25 mouse cellular contexts compared by ENCODE assay signal in genomic region chr1:121388312-121388711, GRCm38 (mm10). TPM values are rescaled to one million over a fixed set of nuclear protein-coding genes. Genes with fewer than 3 reads are reported as not detected.
DNase-seq lines count a peak whose midpoint lies in the region; ATAC-seq and TF ChIP-seq lines count a peak whose summit lies in the region.
"Had no signal": no experiment of that assay in that cellular context is flagged by ENCODE, and none has a peak within 500 bp of the region (broad histone marks: within the 10 kb centered on the region; RNA-seq: fewer than 3 reads in every experiment).

No protein-coding gene starts in this region.

- H3K4me3 ChIP-seq in hindbrain, embryonic 11.5 days (ENCODE audit: low read depth, low read length): no peak overlapping the region
- H3K4me3 ChIP-seq in hindbrain, embryonic 10.5 days: no peak overlapping the region
- H3K4me3 ChIP-seq: embryonic facial prominence, embryonic 15.5 days; heart, adult 2 months; heart, embryonic 13.5 days; limb, embryonic 13.5 days; liver, embryonic 12.5 days; midbrain, embryonic 10.5 days; neural tube, embryonic 15.5 days had no signal

- H3K4me2 ChIP-seq in hindbrain, embryonic 11.5 days (replicated peaks; ENCODE audit: low read depth, low read length): no peak overlapping the region
- H3K4me2 ChIP-seq: embryonic facial prominence, embryonic 15.5 days; heart, embryonic 13.5 days; limb, embryonic 13.5 days; liver, embryonic 12.5 days; neural tube, embryonic 15.5 days had no signal

- no peak overlapping the region for H3K27ac ChIP-seq in hindbrain, embryonic 11.5 days (ENCODE audit: low read depth, low read length)
- H3K27ac ChIP-seq in hindbrain, embryonic 10.5 days: no peak overlapping the region
- H3K27ac ChIP-seq: embryonic facial prominence, embryonic 15.5 days; heart, adult 2 months; heart, embryonic 13.5 days; limb, embryonic 13.5 days; liver, embryonic 12.5 days; midbrain, embryonic 10.5 days; neural tube, embryonic 15.5 days; stomach, postnatal 0 days had no signal

- H3K9ac ChIP-seq in hindbrain, embryonic 11.5 days (ENCODE audit: low read depth, low read length): no peak overlapping the region
- H3K9ac ChIP-seq: embryonic facial prominence, embryonic 15.5 days; heart, embryonic 13.5 days; limb, embryonic 13.5 days; liver, embryonic 12.5 days; neural tube, embryonic 15.5 days had no signal

- H3K4me1 ChIP-seq in hindbrain, embryonic 11.5 days (replicated peaks; ENCODE audit: control insufficient read depth, insufficient read depth, low read length): no peaks in the 10 kb centered on the region
- peaks cover 4% of the 10 kb centered on the region; the same call in 1 of the 2 replicates for H3K4me1 ChIP-seq in hindbrain, embryonic 10.5 days (replicated peaks)
- H3K4me1 ChIP-seq: embryonic facial prominence, embryonic 15.5 days; heart, embryonic 13.5 days; liver, embryonic 12.5 days had no signal

- no peaks in the 10 kb centered on the region for H3K9me3 ChIP-seq in hindbrain, embryonic 11.5 days (ENCODE audit: control insufficient read depth, low read length)
- H3K9me3 ChIP-seq in hindbrain, embryonic 10.5 days: no peaks in the 10 kb centered on the region
- H3K9me3 ChIP-seq: embryonic facial prominence, embryonic 15.5 days; heart, embryonic 13.5 days; limb, embryonic 13.5 days; liver, embryonic 12.5 days; midbrain, embryonic 10.5 days; neural tube, embryonic 15.5 days had no signal

- no peak for TF ChIP-seq CTCF in brain, embryonic 14.5 days (IDR thresholded peaks at IDR 0.05; ENCODE audit: borderline replicate concordance, extremely low read depth, insufficient read depth, insufficient read length)

- H3K27me3 ChIP-seq in hindbrain, embryonic 11.5 days (ENCODE audit: control insufficient read depth, insufficient read depth, low read length): no peaks in the 10 kb centered on the region
- no peaks in the 10 kb centered on the region for H3K27me3 ChIP-seq in hindbrain, embryonic 10.5 days (ENCODE audit: insufficient read depth, poor library complexity, severe bottlenecking)
- H3K27me3 ChIP-seq: embryonic facial prominence, embryonic 15.5 days; heart, embryonic 13.5 days; limb, embryonic 13.5 days; liver, embryonic 12.5 days; neural tube, embryonic 15.5 days had no signal

- no peak for DNase-seq in hindbrain, embryonic 11.5 days (ENCODE audit: low spot score)
- no peak for DNase-seq in hindbrain, embryonic 10.5 days (ENCODE audit: low spot score)
- peak; percentile 22 for DNase-seq in layer of hippocampus, adult 9-11 months
- no peak for DNase-seq in layer of hippocampus, postnatal 25 days (ENCODE audit: extremely low spot score in 1 of 2, low spot score in 1 of 2)
- DNase-seq in brain, embryonic 14.5 days (ENCODE audit: low read depth): peak; percentile 79
- peak; percentile 57 for DNase-seq in retina, embryonic 14.5 days (ENCODE audit: low spot score)
- DNase-seq in frontal cortex, postnatal 36 days (ENCODE audit: low spot score in 2 of 2): no peak
- DNase-seq in testis, postnatal 14 days (ENCODE audit: low spot score): no peak
- DNase-seq: adrenal gland, postnatal 10 days; cerebellum, adult 9-10 months; gastrocnemius, postnatal 36 days; heart, adult 2 months; heart, postnatal 14 days; kidney, adult 2 months; kidney, postnatal 4 days; lung, adult 18-20 months; lung, postnatal 10 days; right cerebral cortex, postnatal 14 days had no signal

- H3K36me3 ChIP-seq in hindbrain, embryonic 11.5 days (ENCODE audit: control insufficient read depth, insufficient read depth, low read length): no peaks in the 10 kb centered on the region
- no peaks in the 10 kb centered on the region for H3K36me3 ChIP-seq in hindbrain, embryonic 10.5 days
- H3K36me3 ChIP-seq: embryonic facial prominence, embryonic 15.5 days; heart, embryonic 13.5 days; limb, embryonic 13.5 days; liver, embryonic 12.5 days; midbrain, embryonic 10.5 days; neural tube, embryonic 15.5 days had no signal

- ATAC-seq in hindbrain, embryonic 11.5 days (ENCODE audit: low FRiP score): 0 out of 2 replicates have a peak, but pooled peaks have one; percentile 49
- ATAC-seq: liver, embryonic 12.5 days had no signal

- no peak for TF ChIP-seq POLR2A in brain, embryonic 14.5 days (IDR thresholded peaks at IDR 0.05; ENCODE audit: borderline replicate concordance, extremely low read depth, insufficient read depth, insufficient read length, poor library complexity, severe bottlenecking)

- WGBS in hindbrain, embryonic 11.5 days: 49% methylated on average over 6 of the region's 6 CpGs
- 60% methylated on average over 6 of the region's 6 CpGs for WGBS in hindbrain, embryonic 10.5 days

RNA-seq across cellular contexts. Expression of gene Ccdc93, which starts 42.5 kb away (rescaled TPM):
- polyA plus RNA-seq in hindbrain, embryonic 11.5 days (2014; fragmentation: Nextera tagmentation; extraction: Ambion mirVana): 8.7 and 11.1 TPM in 2 replicates
- polyA plus RNA-seq in hindbrain, embryonic 10.5 days (2016; fragmentation: Nextera tagmentation; extraction: Ambion mirVana): 9.9 and 11.0 TPM in 2 replicates
- total RNA-seq in layer of hippocampus, postnatal 25 days (2021): 10 to 100 TPM; 25.3 to 29.1 TPM
- 17.0 and 18.7 TPM in 2 replicates for polyA plus RNA-seq in brain, embryonic 14.5 days (2012; rRNA removed)

RNA-seq across cellular contexts. Expression of gene Insig2, which starts 55.9 kb away (rescaled TPM):
- 19.1 and 20.8 TPM in 2 replicates for polyA plus RNA-seq in hindbrain, embryonic 11.5 days (2014; fragmentation: Nextera tagmentation; extraction: Ambion mirVana)
- polyA plus RNA-seq in hindbrain, embryonic 10.5 days (2016; fragmentation: Nextera tagmentation; extraction: Ambion mirVana): 17.6 and 24.0 TPM in 2 replicates
- total RNA-seq in layer of hippocampus, postnatal 25 days (2021): 10 to 100 TPM; 72.7 to 79.0 TPM
- 37.0 and 38.2 TPM in 2 replicates for polyA plus RNA-seq in brain, embryonic 14.5 days (2012; rRNA removed)

Comparison
In these comparisons a context has a peak if more than half of its experiments do, and no peak if none do; other contexts are left out.
1. DNase-seq: peak in layer of hippocampus, adult 9-11 months (single experiment), brain, embryonic 14.5 days (single experiment) and retina, embryonic 14.5 days (single experiment); none in hindbrain, embryonic 11.5 days (single experiment), hindbrain, embryonic 10.5 days (single experiment), layer of hippocampus, postnatal 25 days (0 of 2), frontal cortex, postnatal 36 days (0 of 2) and testis, postnatal 14 days (single experiment).